Mouse (Mus musculus) forebrain, embryonic 16.5 days (tissue): ENCODE results near the gene Col15a1. TPM values are rescaled to one million over a fixed set of nuclear protein-coding genes. Genes with fewer than 3 reads are reported as not detected.

ENCODE experiments used
- ATAC-seq: fragments of 200-750 bp; cut with Nextera tagmentation; 2 replicates; pipeline ENCODE4 v1.8.0; 2017; ENCODE audit warnings: mild to moderate bottlenecking, moderate library complexity
- H3K27ac ChIP-seq: fragments of 300-500 bp; sonication (generic); 2 replicates; pipeline ENCODE4 v1.5.1; 2014; ENCODE audit warnings: low read length, control low read depth
- H3K27me3 ChIP-seq: fragments of 300-500 bp; sonication (generic); replicated peaks from 2 replicates; pipeline ENCODE4 v1.6.1; 2014; ENCODE audit warnings: low read length; ENCODE audit not compliant: control insufficient read depth, insufficient read depth
- H3K36me3 ChIP-seq: fragments of 300-500 bp; sonication (generic); 2 replicates; pipeline ENCODE4 v1.6.1; 2014; ENCODE audit not compliant: control insufficient read depth, insufficient read depth
- H3K4me1 ChIP-seq: fragments of 300-500 bp; sonication (generic); replicated peaks from 2 replicates; pipeline ENCODE4 v1.6.1; 2014; ENCODE audit warnings: low read length; ENCODE audit not compliant: control insufficient read depth, insufficient read depth
- H3K4me2 ChIP-seq: fragments of 300-500 bp; sonication (generic); 2 replicates; pipeline ENCODE4 v1.6.1; 2014; ENCODE audit warnings: mild to moderate bottlenecking, low read length, control low read depth
- H3K4me3 ChIP-seq: fragments of 300-500 bp; sonication (generic); replicated peaks from 2 replicates; pipeline ENCODE4 v1.5.1; 2014; ENCODE audit warnings: mild to moderate bottlenecking, low read length, control low read depth
- H3K9ac ChIP-seq: fragments of 300-500 bp; sonication (generic); replicated peaks from 2 replicates; pipeline ENCODE4 v1.6.1; 2014; ENCODE audit warnings: low read depth, low read length, control low read depth
- H3K9me3 ChIP-seq: fragments of 300-500 bp; sonication (generic); 2 replicates; pipeline ENCODE4 v1.6.1; 2016; ENCODE audit warnings: low read length; ENCODE audit not compliant: control insufficient read depth
- WGBS: fragments of 180-500 bp; shearing (Covaris S2); extraction: QIAGEN DNeasy Blood & Tissue Kit; methylation state at CpG from one replicate; pipeline ENCODE4 v1.1.7; 2014; 5-methylcytosine and 5-hydroxymethylcytosine counted together
- polyA plus RNA-seq: library from polyadenylated mRNA; unstranded; fragments of >200 nt; fragmentation: Nextera tagmentation; extraction: Ambion mirVana; gene quantifications from 2 replicates; pipeline ENCODE4 v1.2.1, GENCODE M21; 2015

Col15a1 gene
- polyA plus RNA-seq, 1 experiment from 2014 or later: 2.8 TPM

GRCm38 (mm10) chr4:47316432-47316831 is 108.5 kb downstream of the Col15a1 start:
- ATAC-seq: no peak

GRCm38 (mm10) chr4:47319561-47320321 is 111.8 kb downstream of the Col15a1 start:
- no peak overlapping the region for H3K9ac ChIP-seq
- no peak for ATAC-seq
- H3K4me2 ChIP-seq: no peak overlapping the region
- no peak overlapping the region for H3K27ac ChIP-seq
- H3K36me3 ChIP-seq: no peaks in the 10 kb centered on the region
- H3K9me3 ChIP-seq: no peaks in the 10 kb centered on the region
- H3K4me1 ChIP-seq: no peaks in the 10 kb centered on the region
- H3K4me3 ChIP-seq: no peak overlapping the region
- 93% methylated on average over 10 of the region's 10 CpGs for WGBS
- H3K27me3 ChIP-seq: no peaks in the 10 kb centered on the region

More at GRCm38 (mm10) chr4:47316432-47316831, 108.5 kb downstream of the Col15a1 start:
- Histone ChIP-seq H3K4me1 (peaks cover 3% of the 10 kb centered on the region), H3K4me2 (no peak overlapping the region), H3K36me3 (no peaks in the 10 kb centered on the region), H3K4me3 (no peak overlapping the region), H3K27ac (no peak overlapping the region), H3K27me3 (no peaks in the 10 kb centered on the region), H3K9me3 (no peaks in the 10 kb centered on the region), H3K9ac (no peak overlapping the region)
- WGBS: 82% methylated on average over 6 of the region's 6 CpGs

GRCm38 (mm10) chr4:47322315-47322714 is 114.4 kb downstream of the Col15a1 start:
- Histone ChIP-seq H3K36me3 (no peaks in the 10 kb centered on the region), H3K27ac (no peak overlapping the region), H3K9me3 (no peaks in the 10 kb centered on the region), H3K4me3 (no peak overlapping the region), H3K27me3 (no peaks in the 10 kb centered on the region), H3K4me2 (no peak overlapping the region), H3K4me1 (no peaks in the 10 kb centered on the region), H3K9ac (no peak overlapping the region)
- ATAC-seq: no peak
- WGBS: 78% methylated on average over 3 of the region's 3 CpGs

GRCm38 (mm10) chr4:47324206-47324605 is 116.2 kb downstream of the Col15a1 start:
- H3K27me3 ChIP-seq: no peaks in the 10 kb centered on the region
- no peaks in the 10 kb centered on the region for H3K4me1 ChIP-seq

GRCm38 (mm10) chr4:47327782-47328181 is 119.8 kb downstream of the Col15a1 start:
- Histone ChIP-seq H3K4me3 (no peak overlapping the region), H3K27ac (no peak overlapping the region), H3K4me2 (no peak overlapping the region), H3K27me3 (no peaks in the 10 kb centered on the region), H3K36me3 (no peaks in the 10 kb centered on the region), H3K9me3 (no peaks in the 10 kb centered on the region), H3K4me1 (no peaks in the 10 kb centered on the region), H3K9ac (no peak overlapping the region)
- ATAC-seq: no peak
- 81% methylated on average over 3 of the region's 3 CpGs for WGBS

More at GRCm38 (mm10) chr4:47324206-47324605, 116.2 kb downstream of the Col15a1 start:
- Histone ChIP-seq H3K9me3 (no peaks in the 10 kb centered on the region), H3K4me2 (no peak overlapping the region), H3K36me3 (no peaks in the 10 kb centered on the region), H3K27ac (no peak overlapping the region), H3K9ac (no peak overlapping the region), H3K4me3 (no peak overlapping the region)
- 77% methylated on average over 1 of the region's 1 CpGs for WGBS
- ATAC-seq: no peak

- Histone ChIP-seq H3K4me1 (no peaks in the 10 kb centered on the region), H3K4me3 (no peak overlapping the region), H3K36me3 (no peaks in the 10 kb centered on the region), H3K27ac (no peak overlapping the region), H3K9me3 (no peaks in the 10 kb centered on the region), H3K9ac (no peak overlapping the region), H3K4me2 (no peak overlapping the region), H3K27me3 (no peaks in the 10 kb centered on the region)
- ATAC-seq: no peak
- 10% methylated on average over 1 of the region's 1 CpGs for WGBS
These were observed 121.3 kb downstream of the Col15a1 start for GRCm38 (mm10) chr4:47329285-47329684.

- H3K36me3 ChIP-seq: no peaks in the 10 kb centered on the region
- WGBS: 95% methylated on average over 13 of the region's 13 CpGs
- H3K27ac ChIP-seq: no peak overlapping the region
- ATAC-seq: no peak
- H3K4me2 ChIP-seq: no peak overlapping the region
- H3K9ac ChIP-seq: no peak overlapping the region
- H3K27me3 ChIP-seq: no peaks in the 10 kb centered on the region
- H3K9me3 ChIP-seq: no peaks in the 10 kb centered on the region
- H3K4me1 ChIP-seq: no peaks in the 10 kb centered on the region
- H3K4me3 ChIP-seq: no peak overlapping the region
These were observed 122.6 kb downstream of the Col15a1 start for GRCm38 (mm10) chr4:47330378-47331052.

- ATAC-seq: peak; percentile 81
- Histone ChIP-seq H3K9ac (no peak overlapping the region), H3K4me2 (no peak overlapping the region), H3K27ac (peak overlapping the region; percentile 65), H3K4me3 (no peak overlapping the region), H3K36me3 (no peaks in the 10 kb centered on the region), H3K9me3 (no peaks in the 10 kb centered on the region), H3K27me3 (no peaks in the 10 kb centered on the region), H3K4me1 (no peaks in the 10 kb centered on the region)
- 75% methylated on average over 6 of the region's 6 CpGs for WGBS
These were observed 124.9 kb downstream of the Col15a1 start for GRCm38 (mm10) chr4:47332812-47333343.

- no peaks in the 10 kb centered on the region for H3K4me1 ChIP-seq
- H3K27ac ChIP-seq: peak overlapping the region; percentile 10; the same call in 1 of the 2 replicates
- H3K4me3 ChIP-seq: no peak overlapping the region
- no peak overlapping the region for H3K9ac ChIP-seq
- 94% methylated on average over 3 of the region's 3 CpGs for WGBS
- no peak overlapping the region for H3K4me2 ChIP-seq
- H3K9me3 ChIP-seq: no peaks in the 10 kb centered on the region
- no peak for ATAC-seq
- H3K27me3 ChIP-seq: no peaks in the 10 kb centered on the region
- no peaks in the 10 kb centered on the region for H3K36me3 ChIP-seq
These were observed 125.6 kb downstream of the Col15a1 start for GRCm38 (mm10) chr4:47333541-47333940.
